Mouse (Mus musculus): Measurements from ENCODE around the gene Clic1. TPM values are rescaled to one million over a fixed set of nuclear protein-coding genes. Genes with fewer than 3 reads are reported as not detected.

The Clic1 gene
- polyA plus RNA-seq, 1 experiment from 2014 or later = 195 TPM

- whole genome bisulfite sequencing = 58% methylated on average over 6 of the region's 6 CpGs
These were observed 20.9 kb downstream of the Clic1 start for GRCm38 (mm10) chr17:35070556-35071229.

GRCm38 (mm10) chr17:35071454-35071853, 21.7 kb downstream of the Clic1 start:
- no peak for ATAC-seq (ENCODE audit: insufficient number of reproducible peaks, insufficient read depth, low FRiP score, low TSS enrichment, low read depth)
- peaks cover 10% of the 10 kb centered on the region for H3K4me1 ChIP-seq (replicated peaks)
- no peak overlapping the region for H3K4me3 ChIP-seq (replicated peaks)
- H3K4me2 ChIP-seq = no peak overlapping the region
- H3K27ac ChIP-seq = no peak overlapping the region
- no peak overlapping the region for H3K9ac ChIP-seq (replicated peaks)
- peaks cover 30% of the 10 kb centered on the region for H3K27me3 ChIP-seq
- no peaks in the 10 kb centered on the region for H3K36me3 ChIP-seq
- H3K9me3 ChIP-seq = no peaks in the 10 kb centered on the region
- 76% methylated on average over 9 of the region's 9 CpGs for WGBS

More at GRCm38 (mm10) chr17:35070556-35071229, 20.9 kb downstream of the Clic1 start:
- Histone ChIP-seq H3K27ac (no peak overlapping the region), H3K9ac (replicated peaks) (no peak overlapping the region), H3K27me3 (peaks cover 37% of the 10 kb centered on the region), H3K4me2 (no peak overlapping the region), H3K36me3 (no peaks in the 10 kb centered on the region), H3K4me3 (replicated peaks) (no peak overlapping the region), H3K9me3 (no peaks in the 10 kb centered on the region), H3K4me1 (replicated peaks) (peaks cover 9% of the 10 kb centered on the region)
- ATAC-seq (ENCODE audit: insufficient number of reproducible peaks, insufficient read depth, low FRiP score, low TSS enrichment, low read depth) = no peak

- no peak for ATAC-seq (ENCODE audit: insufficient number of reproducible peaks, insufficient read depth, low FRiP score, low TSS enrichment, low read depth)
- H3K27me3 ChIP-seq = peaks cover 20% of the 10 kb centered on the region
- H3K4me2 ChIP-seq = 0 out of 2 replicates have a peak overlapping the region, but pooled peaks have one; percentile 10
- H3K9ac ChIP-seq (replicated peaks) = 0 out of 2 replicates have a peak overlapping the region, but pooled peaks have one; percentile 23
- 36% methylated on average over 17 of the region's 17 CpGs for WGBS
- no peak overlapping the region for H3K27ac ChIP-seq
- H3K4me3 ChIP-seq (replicated peaks) = no peak overlapping the region
- peaks cover 28% of the 10 kb centered on the region for H3K4me1 ChIP-seq (replicated peaks)
- no peaks in the 10 kb centered on the region for H3K9me3 ChIP-seq
- H3K36me3 ChIP-seq = no peaks in the 10 kb centered on the region
These were observed 24.3 kb downstream of the Clic1 start for GRCm38 (mm10) chr17:35074097-35074496.

GRCm38 (mm10) chr17:35076507-35077176, 26.9 kb downstream of the Clic1 start, which contains the start of gene Ly6g6e:
Ly6g6e (plus strand) TSS chr17:35076902.
- 0 out of 2 replicates have a peak within 1 kb of the TSS, but pooled peaks have one; percentile 4 for H3K27ac ChIP-seq
- peaks cover 28% of the 10 kb centered on the region for H3K4me1 ChIP-seq (replicated peaks)
- no peaks in the 10 kb centered on the region for H3K9me3 ChIP-seq
- no peak for ATAC-seq (ENCODE audit: insufficient number of reproducible peaks, insufficient read depth, low FRiP score, low TSS enrichment, low read depth)
- H3K4me3 ChIP-seq (replicated peaks) = peak within 1 kb of the TSS; percentile 9
- H3K9ac ChIP-seq (replicated peaks) = peak within 1 kb of the TSS; percentile 27; the same call in 1 of the 2 replicates
- H3K27me3 ChIP-seq = peaks cover 22% of the 10 kb centered on the region
- 20% methylated on average over 10 of the region's 10 CpGs for WGBS
- H3K36me3 ChIP-seq = no peaks in the 10 kb centered on the region
- H3K4me2 ChIP-seq = peak within 1 kb of the TSS; percentile 40

GRCm38 (mm10) chr17:35077285-35077684, 27.5 kb downstream of the Clic1 start:
- Histone ChIP-seq H3K4me1 (replicated peaks) (peaks cover 28% of the 10 kb centered on the region), H3K9ac (replicated peaks) (peak overlapping the region; percentile 27; the same call in 1 of the 2 replicates), H3K4me3 (replicated peaks) (peak overlapping the region; percentile 9; the same call in 1 of the 2 replicates), H3K36me3 (no peaks in the 10 kb centered on the region), H3K27ac (0 out of 2 replicates have a peak overlapping the region, but pooled peaks have one; percentile 4), H3K27me3 (peaks cover 22% of the 10 kb centered on the region), H3K9me3 (no peaks in the 10 kb centered on the region), H3K4me2 (peak overlapping the region; percentile 40)
- ATAC-seq (ENCODE audit: insufficient number of reproducible peaks, insufficient read depth, low FRiP score, low TSS enrichment, low read depth) = no peak
- WGBS = 37% methylated on average over 2 of the region's 2 CpGs

GRCm38 (mm10) chr17:35077786-35078233, 28.0 kb downstream of the Clic1 start, which contains the start of gene Ly6g6d:
Ly6g6d (minus strand) TSS chr17:35078065.
- Histone ChIP-seq H3K4me1 (replicated peaks) (peaks cover 28% of the 10 kb centered on the region), H3K27ac (0 out of 2 replicates have a peak within 1 kb of the TSS, but pooled peaks have one; percentile 4), H3K9me3 (no peaks in the 10 kb centered on the region), H3K36me3 (no peaks in the 10 kb centered on the region), H3K27me3 (peaks cover 22% of the 10 kb centered on the region), H3K4me2 (peak within 1 kb of the TSS; percentile 40), H3K9ac (replicated peaks) (peak within 1 kb of the TSS; percentile 27; the same call in 1 of the 2 replicates), H3K4me3 (replicated peaks) (peak within 1 kb of the TSS; percentile 9)
- 9% methylated on average over 14 of the region's 14 CpGs for WGBS
- 0 out of 2 replicates have a peak, but pooled peaks have one; percentile 29 for ATAC-seq (ENCODE audit: insufficient number of reproducible peaks, insufficient read depth, low FRiP score, low TSS enrichment, low read depth)

- Histone ChIP-seq H3K9ac (replicated peaks) (no peak overlapping the region), H3K36me3 (no peaks in the 10 kb centered on the region), H3K27me3 (peaks cover 22% of the 10 kb centered on the region), H3K4me3 (replicated peaks) (no peak overlapping the region), H3K9me3 (no peaks in the 10 kb centered on the region), H3K4me1 (replicated peaks) (peaks cover 21% of the 10 kb centered on the region), H3K27ac (no peak overlapping the region), H3K4me2 (no peak overlapping the region)
- ATAC-seq (ENCODE audit: insufficient number of reproducible peaks, insufficient read depth, low FRiP score, low TSS enrichment, low read depth) = no peak
- 72% methylated on average over 9 of the region's 9 CpGs for WGBS
These were observed 30.0 kb downstream of the Clic1 start for GRCm38 (mm10) chr17:35079778-35080177.

- WGBS = 38% methylated on average over 6 of the region's 6 CpGs
- no peak for ATAC-seq (ENCODE audit: insufficient number of reproducible peaks, insufficient read depth, low FRiP score, low TSS enrichment, low read depth)
These were observed 30.5 kb downstream of the Clic1 start for GRCm38 (mm10) chr17:35080248-35080647.

GRCm38 (mm10) chr17:35080710-35081109, 30.9 kb downstream of the Clic1 start:
- H3K9me3 ChIP-seq = no peaks in the 10 kb centered on the region
- no peak overlapping the region for H3K27ac ChIP-seq
- ATAC-seq (ENCODE audit: insufficient number of reproducible peaks, insufficient read depth, low FRiP score, low TSS enrichment, low read depth) = no peak
- peaks cover 21% of the 10 kb centered on the region for H3K4me1 ChIP-seq (replicated peaks)
- H3K9ac ChIP-seq (replicated peaks) = no peak overlapping the region
- no peaks in the 10 kb centered on the region for H3K36me3 ChIP-seq
- H3K4me2 ChIP-seq = no peak overlapping the region
- H3K4me3 ChIP-seq (replicated peaks) = no peak overlapping the region
- H3K27me3 ChIP-seq = peaks cover 22% of the 10 kb centered on the region
- 85% methylated on average over 4 of the region's 4 CpGs for WGBS

More at GRCm38 (mm10) chr17:35080248-35080647, 30.5 kb downstream of the Clic1 start:
- no peak overlapping the region for H3K27ac ChIP-seq
- peaks cover 21% of the 10 kb centered on the region for H3K4me1 ChIP-seq (replicated peaks)
- no peak overlapping the region for H3K4me3 ChIP-seq (replicated peaks)
- H3K27me3 ChIP-seq = peaks cover 22% of the 10 kb centered on the region
- no peak overlapping the region; the same call in 1 of the 2 replicates for H3K9ac ChIP-seq (replicated peaks)
- H3K9me3 ChIP-seq = no peaks in the 10 kb centered on the region
- no peak overlapping the region for H3K4me2 ChIP-seq
- no peaks in the 10 kb centered on the region for H3K36me3 ChIP-seq

GRCm38 (mm10) chr17:35082841-35083576, 33.2 kb downstream of the Clic1 start:
- 79% methylated on average over 16 of the region's 16 CpGs for WGBS
- H3K9ac ChIP-seq (replicated peaks) = no peak overlapping the region
- no peak for ATAC-seq (ENCODE audit: insufficient number of reproducible peaks, insufficient read depth, low FRiP score, low TSS enrichment, low read depth)

More at GRCm38 (mm10) chr17:35082841-35083576, 33.2 kb downstream of the Clic1 start:
- Histone ChIP-seq H3K4me2 (no peak overlapping the region), H3K4me3 (replicated peaks) (no peak overlapping the region), H3K27ac (no peak overlapping the region), H3K27me3 (peaks cover 15% of the 10 kb centered on the region), H3K4me1 (replicated peaks) (peaks cover 3% of the 10 kb centered on the region; the same call in 1 of the 2 replicates), H3K36me3 (no peaks in the 10 kb centered on the region), H3K9me3 (no peaks in the 10 kb centered on the region)

Data from limb, embryonic 12.5 days (tissue).